Mouse (Mus musculus): ENCODE results near the gene Abhd13. TPM values are rescaled to one million over a fixed set of nuclear protein-coding genes. Genes with fewer than 3 reads are reported as not detected.

Abhd13 gene
- polyA plus RNA-seq (2012; rRNA removed), result 14.2 and 14.5 TPM in 2 replicates

GRCm38 (mm10) chr8:9977573-9978314 lies at the start of gene Abhd13, which contains the start of gene Lig4:
Gene Abhd13 (plus strand): TSS chr8:9977707.
Gene Lig4 (minus strand): TSS chr8:9977686.
- Histone ChIP-seq H3K27me3 (ENCODE audit: control insufficient read depth, insufficient read depth, low read length) (no peaks in the 10 kb centered on the region), H3K4me3 (replicated peaks; ENCODE audit: insufficient read depth, low read depth, low read length) (peak within 1 kb of the TSS; percentile 80), H3K27ac (ENCODE audit: insufficient read depth, low read length) (peak within 1 kb of the TSS; percentile 70), H3K4me1 (ENCODE audit: control insufficient read depth, insufficient read depth, low read length) (peaks cover 6% of the 10 kb centered on the region; the same call in 1 of the 2 replicates)
- TF ChIP-seq POLR2A (IDR thresholded peaks at IDR 0.05; ENCODE audit: borderline replicate concordance, insufficient read depth, low read length), result peak; percentile 63; the same call in 1 of the 2 replicates
- no peak for TF ChIP-seq CTCF (IDR thresholded peaks at IDR 0.05; ENCODE audit: borderline replicate concordance, insufficient read depth, low read depth, low read length)
- WGBS, result under 1% methylated on average over 68 of the region's 68 CpGs
- DNase-seq, result peak; percentile 98 to 99

DNA sequence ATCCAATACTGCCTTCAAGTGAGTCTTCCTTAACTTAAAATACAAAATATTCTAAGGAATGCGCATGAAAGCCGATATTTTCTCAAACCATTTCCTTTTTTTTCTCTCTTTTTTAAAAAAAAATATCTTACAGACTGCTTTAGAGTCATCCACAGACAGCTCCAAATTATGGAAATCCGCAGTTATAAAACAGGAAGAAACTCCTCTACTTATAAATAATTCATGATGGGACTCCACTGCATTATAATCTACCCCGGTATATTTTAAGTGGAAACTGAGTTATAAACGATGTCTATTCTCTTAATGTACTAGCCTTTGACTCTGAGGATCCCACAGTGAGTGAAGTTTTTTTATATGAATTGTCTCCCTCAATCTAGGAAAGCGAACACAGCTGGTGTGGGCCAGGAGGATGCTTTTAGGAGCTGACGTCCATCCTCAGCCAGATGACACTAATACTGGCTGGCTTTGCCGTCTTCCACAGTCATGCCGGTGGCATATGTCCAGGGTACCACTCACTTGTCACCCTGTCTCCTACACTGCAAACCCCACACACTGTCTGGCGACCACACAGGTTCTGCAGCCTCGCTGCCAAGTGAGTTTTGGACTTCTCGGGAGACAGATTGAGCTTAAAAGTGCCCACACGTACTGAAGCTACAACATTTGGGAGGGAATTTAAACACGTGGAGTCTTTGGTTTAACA lies 47.6 kb upstream of the Abhd13 start:
- TF ChIP-seq POLR2A (IDR thresholded peaks at IDR 0.05; ENCODE audit: borderline replicate concordance, insufficient read depth, low read length), result no peak
- TF ChIP-seq CTCF (IDR thresholded peaks at IDR 0.05; ENCODE audit: borderline replicate concordance, insufficient read depth, low read depth, low read length), result no peak
- H3K4me1 ChIP-seq (ENCODE audit: control insufficient read depth, insufficient read depth, low read length), result no peaks in the 10 kb centered on the region
- WGBS, result 31% methylated on average over 14 of the region's 14 CpGs
- no peak for DNase-seq
- H3K4me3 ChIP-seq (replicated peaks; ENCODE audit: insufficient read depth, low read depth, low read length), result no peak overlapping the region
- H3K27me3 ChIP-seq (ENCODE audit: control insufficient read depth, insufficient read depth, low read length), result no peaks in the 10 kb centered on the region
- H3K27ac ChIP-seq (ENCODE audit: insufficient read depth, low read length), result no peak overlapping the region

- Histone ChIP-seq H3K4me1 (ENCODE audit: control insufficient read depth, insufficient read depth, low read length) (no peaks in the 10 kb centered on the region), H3K27ac (ENCODE audit: insufficient read depth, low read length) (no peak overlapping the region), H3K27me3 (ENCODE audit: control insufficient read depth, insufficient read depth, low read length) (no peaks in the 10 kb centered on the region), H3K4me3 (replicated peaks; ENCODE audit: insufficient read depth, low read depth, low read length) (no peak overlapping the region)
- no peak for DNase-seq
- TF ChIP-seq POLR2A (IDR thresholded peaks at IDR 0.05; ENCODE audit: borderline replicate concordance, insufficient read depth, low read length) (no peak), CTCF (IDR thresholded peaks at IDR 0.05; ENCODE audit: borderline replicate concordance, insufficient read depth, low read depth, low read length) (no peak)
Observed at GRCm38 (mm10) chr8:9932711-9933110, 44.8 kb upstream of the Abhd13 start.

GRCm38 (mm10) chr8:9934891-9935565 lies 42.5 kb upstream of the Abhd13 start:
- no peaks in the 10 kb centered on the region for H3K4me1 ChIP-seq (ENCODE audit: control insufficient read depth, insufficient read depth, low read length)
- no peak overlapping the region for H3K27ac ChIP-seq (ENCODE audit: insufficient read depth, low read length)
- WGBS, result 38% methylated on average over 10 of the region's 10 CpGs
- TF ChIP-seq CTCF (IDR thresholded peaks at IDR 0.05; ENCODE audit: borderline replicate concordance, insufficient read depth, low read depth, low read length) (peak; percentile 82), POLR2A (IDR thresholded peaks at IDR 0.05; ENCODE audit: borderline replicate concordance, insufficient read depth, low read length) (no peak)
- DNase-seq, result peak; percentile 54 to 62
- no peaks in the 10 kb centered on the region for H3K27me3 ChIP-seq (ENCODE audit: control insufficient read depth, insufficient read depth, low read length)
- no peak overlapping the region for H3K4me3 ChIP-seq (replicated peaks; ENCODE audit: insufficient read depth, low read depth, low read length)

GRCm38 (mm10) chr8:9935574-9935973 lies 41.9 kb upstream of the Abhd13 start:
- H3K27me3 ChIP-seq (ENCODE audit: control insufficient read depth, insufficient read depth, low read length), result no peaks in the 10 kb centered on the region
- DNase-seq, result no peak
- H3K27ac ChIP-seq (ENCODE audit: insufficient read depth, low read length), result no peak overlapping the region
- TF ChIP-seq POLR2A (IDR thresholded peaks at IDR 0.05; ENCODE audit: borderline replicate concordance, insufficient read depth, low read length) (no peak), CTCF (IDR thresholded peaks at IDR 0.05; ENCODE audit: borderline replicate concordance, insufficient read depth, low read depth, low read length) (no peak)
- no peak overlapping the region for H3K4me3 ChIP-seq (replicated peaks; ENCODE audit: insufficient read depth, low read depth, low read length)
- WGBS, result 78% methylated on average over 7 of the region's 7 CpGs
- H3K4me1 ChIP-seq (ENCODE audit: control insufficient read depth, insufficient read depth, low read length), result no peaks in the 10 kb centered on the region

DNA sequence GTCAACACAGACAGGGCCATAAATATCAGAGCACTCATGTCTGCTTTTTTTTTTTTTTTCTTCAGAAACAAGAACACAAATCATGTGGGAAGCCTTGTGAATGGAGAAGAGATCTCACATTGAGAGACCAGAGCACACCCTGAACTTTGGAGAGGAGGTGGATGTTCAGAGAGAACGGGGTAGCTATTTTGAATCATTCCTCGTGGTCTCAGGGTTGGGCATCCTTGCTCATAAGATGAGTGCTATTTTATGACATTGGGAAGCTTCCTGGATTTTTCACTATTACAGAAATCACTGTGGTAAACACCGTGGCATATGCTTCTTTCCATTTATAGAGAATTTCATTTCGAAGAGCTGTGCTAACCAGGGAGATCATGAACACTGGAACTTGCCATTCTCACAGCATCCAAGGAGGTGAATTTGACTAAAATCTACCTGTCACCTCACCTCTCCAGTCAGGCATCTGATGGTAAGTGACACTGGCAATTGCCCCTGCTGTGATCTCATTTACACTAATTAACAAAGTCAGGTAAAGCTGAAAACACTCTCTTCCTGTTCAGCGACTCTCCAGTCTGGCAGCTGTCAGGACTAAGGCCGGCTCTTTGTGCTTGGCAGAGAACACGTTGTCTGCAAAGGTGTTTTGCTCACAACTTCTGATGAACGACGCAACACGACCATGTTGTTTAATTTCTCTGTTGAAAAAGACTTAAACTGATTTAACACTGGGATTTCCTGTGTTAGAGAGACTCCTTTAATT lies 28.2 kb upstream of the Abhd13 start:
- 32% methylated on average over 10 of the region's 10 CpGs for WGBS
- Histone ChIP-seq H3K4me3 (replicated peaks; ENCODE audit: insufficient read depth, low read depth, low read length) (no peak overlapping the region), H3K27me3 (ENCODE audit: control insufficient read depth, insufficient read depth, low read length) (no peaks in the 10 kb centered on the region), H3K27ac (ENCODE audit: insufficient read depth, low read length) (no peak overlapping the region), H3K4me1 (ENCODE audit: control insufficient read depth, insufficient read depth, low read length) (no peaks in the 10 kb centered on the region)
- peak in 1 of 2 experiments; percentile 15 for DNase-seq
- TF ChIP-seq POLR2A (IDR thresholded peaks at IDR 0.05; ENCODE audit: borderline replicate concordance, insufficient read depth, low read length), result no peak
- TF ChIP-seq CTCF (IDR thresholded peaks at IDR 0.05; ENCODE audit: borderline replicate concordance, insufficient read depth, low read depth, low read length), result no peak

GRCm38 (mm10) chr8:9958338-9958737 lies 19.2 kb upstream of the Abhd13 start:
- WGBS, result 83% methylated on average over 4 of the region's 4 CpGs
- Histone ChIP-seq H3K4me1 (ENCODE audit: control insufficient read depth, insufficient read depth, low read length) (no peaks in the 10 kb centered on the region), H3K27me3 (ENCODE audit: control insufficient read depth, insufficient read depth, low read length) (no peaks in the 10 kb centered on the region), H3K4me3 (replicated peaks; ENCODE audit: insufficient read depth, low read depth, low read length) (no peak overlapping the region), H3K27ac (ENCODE audit: insufficient read depth, low read length) (no peak overlapping the region)
- TF ChIP-seq CTCF (IDR thresholded peaks at IDR 0.05; ENCODE audit: borderline replicate concordance, insufficient read depth, low read depth, low read length) (no peak), POLR2A (IDR thresholded peaks at IDR 0.05; ENCODE audit: borderline replicate concordance, insufficient read depth, low read length) (no peak)
- DNase-seq, result no peak

Data from cerebellum, adult 2 months (tissue).